Mouse (Mus musculus) Muller cell, postnatal 12 days (primary cell): ENCODE data around the gene Casp2.
A peak's percentile ranks its signal among the peaks of the same experiment; 100 is the strongest.

Experiments used
- DNase-seq: peaks from one replicate; pipeline ENCODE4 v3.0.0-alpha.2; 2015; ENCODE audit errors: inconsistent ontology term

The Casp2 gene

GRCm38 (mm10) chr6:42264626-42265312 lies at the start of gene Casp2:
Casp2 (plus strand) TSS chr6:42264985.
- DNase-seq = peak; percentile 100

GRCm38 (mm10) chr6:42215028-42215427 lies 49.8 kb upstream of the Casp2 start, which contains the start of gene Tas2r144:
Tas2r144 (plus strand) TSS chr6:42215328.
- DNase-seq = no peak

DNA sequence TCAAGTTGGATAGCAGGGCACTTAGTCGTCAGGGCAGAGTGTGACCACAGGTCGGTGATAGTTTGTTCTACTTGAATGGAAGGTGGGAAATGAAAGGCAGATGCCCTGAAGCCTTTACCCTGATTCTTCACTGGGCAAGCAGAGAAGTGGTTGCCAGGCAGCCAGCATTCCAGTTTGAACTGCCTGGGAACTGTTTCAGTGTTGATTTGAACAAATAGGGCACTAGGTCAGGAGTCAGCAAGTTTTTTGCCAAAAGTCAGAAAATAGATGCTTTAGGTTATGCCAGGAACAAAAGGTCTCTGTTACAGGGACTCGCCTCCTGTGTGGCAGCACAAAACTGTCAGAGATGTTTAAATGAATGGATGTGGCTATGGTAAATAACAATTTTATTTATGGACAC lies 42.5 kb upstream of the Casp2 start:
- peak; percentile 43 for DNase-seq

- DNase-seq = no peak
These were observed 39.7 kb upstream of the Casp2 start for GRCm38 (mm10) chr6:42225046-42225445.

GRCm38 (mm10) chr6:42227240-42228101 lies 37.3 kb upstream of the Casp2 start:
- peak; percentile 46 for DNase-seq

DNA sequence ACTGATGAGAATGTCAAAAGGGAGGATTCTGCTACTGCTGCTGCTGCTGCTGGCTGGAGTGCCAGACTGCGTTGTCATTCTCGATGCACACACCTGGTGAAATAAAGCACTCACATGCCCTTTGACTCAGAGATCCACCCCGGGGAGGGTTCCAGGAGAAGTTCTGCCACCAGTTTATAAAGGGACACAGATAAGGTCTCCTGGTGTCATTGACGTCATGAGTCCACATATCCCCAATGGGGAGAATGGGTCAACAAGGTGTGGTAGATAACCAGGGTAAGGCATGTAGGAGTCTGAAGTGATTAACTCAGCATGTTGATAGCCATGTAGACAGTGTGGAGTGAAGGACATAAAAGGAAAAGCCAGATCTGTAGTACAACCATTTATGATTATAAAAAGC lies 35.2 kb upstream of the Casp2 start:
- no peak for DNase-seq

- no peak for DNase-seq
These were observed 33.6 kb upstream of the Casp2 start for GRCm38 (mm10) chr6:42231191-42231590.

DNA sequence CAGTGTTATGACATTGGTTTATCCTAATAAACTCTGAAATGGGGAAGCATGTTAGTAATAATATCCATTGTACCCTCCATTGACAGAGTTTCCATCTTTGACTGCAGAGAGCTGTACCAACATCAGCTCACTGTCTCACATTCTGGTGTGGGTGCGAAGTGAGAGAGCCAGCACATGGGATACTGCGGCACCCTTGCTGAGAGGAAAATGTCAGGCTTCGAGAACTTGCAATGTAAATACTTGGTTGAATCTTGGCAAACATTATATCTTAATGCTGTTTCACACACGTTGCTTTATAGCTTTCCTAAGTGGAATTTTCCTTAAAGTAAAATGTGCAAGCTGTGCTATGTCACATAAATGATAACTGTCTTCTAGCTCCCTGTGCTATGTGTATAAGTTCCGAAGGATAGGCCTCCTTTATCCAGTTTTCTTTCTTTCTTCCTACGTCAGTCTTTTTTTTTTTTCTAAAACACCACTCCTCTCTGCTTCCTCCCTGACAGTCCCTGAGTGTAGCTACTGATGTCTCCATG lies 27.4 kb upstream of the Casp2 start:
- no peak for DNase-seq

DNA sequence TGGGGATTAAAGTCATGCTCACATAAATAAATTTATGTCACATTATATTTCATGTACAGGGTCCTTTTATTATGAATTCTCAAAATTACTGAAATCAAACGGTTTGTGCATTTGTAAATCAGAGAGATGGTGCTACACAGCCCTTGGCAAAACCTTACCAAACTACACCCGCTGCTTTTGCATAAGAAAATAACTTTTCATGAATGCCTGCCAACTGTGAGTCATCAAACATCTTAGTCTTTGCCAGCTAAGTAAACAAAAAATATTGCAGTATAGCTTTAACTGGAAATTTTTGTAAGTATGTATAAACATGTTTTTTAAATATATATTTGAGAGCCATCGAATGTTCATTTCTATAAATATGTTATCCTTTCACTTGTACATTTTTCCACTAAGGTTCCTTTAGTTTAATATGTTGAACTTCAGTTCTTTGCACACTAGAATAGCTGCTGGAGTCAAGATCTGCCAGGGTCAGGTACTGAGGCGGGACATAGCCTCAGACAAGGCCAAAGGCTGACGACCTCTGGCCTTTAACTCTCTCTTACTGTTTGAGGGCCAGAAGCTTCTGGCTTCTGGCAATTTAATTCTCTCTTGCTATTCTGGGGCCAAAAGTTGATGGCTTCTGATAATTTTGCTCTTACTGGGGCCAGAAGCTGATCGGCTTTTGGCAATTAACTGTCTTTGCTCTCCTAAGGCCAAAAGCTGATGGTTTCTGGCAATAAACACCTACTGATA lies 23.3 kb upstream of the Casp2 start:
- DNase-seq = no peak

DNA sequence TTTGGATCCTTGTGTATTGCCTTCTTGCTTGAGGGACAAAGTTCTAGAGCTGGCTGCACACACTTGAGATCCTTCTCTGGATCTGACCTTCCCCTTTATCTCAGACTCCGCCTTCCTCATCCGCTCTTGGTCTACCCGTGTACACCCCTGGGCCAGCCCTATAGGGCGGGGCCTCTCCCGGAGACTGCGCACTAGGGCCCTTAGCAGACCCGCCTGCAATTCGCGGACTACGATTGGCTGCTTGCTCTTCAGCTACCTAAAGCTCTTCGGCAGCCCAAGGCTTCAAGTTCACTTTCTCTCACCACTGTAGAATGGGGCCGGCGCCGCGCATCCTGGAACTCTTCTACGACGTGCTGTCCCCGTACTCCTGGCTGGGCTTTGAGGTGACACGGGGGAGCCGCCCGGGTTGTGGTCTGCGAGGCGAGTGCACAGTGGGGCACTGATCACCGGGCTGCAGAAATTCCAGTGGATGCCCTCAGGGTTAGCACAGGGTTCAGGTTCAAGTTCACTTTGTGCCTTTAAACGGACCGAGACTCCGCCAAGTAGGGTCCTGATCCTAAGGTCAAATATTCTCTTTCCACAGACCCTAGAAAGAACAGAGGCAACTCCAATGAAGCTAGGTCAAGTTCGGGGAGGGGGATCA lies 19.0 kb upstream of the Casp2 start, which contains the start of gene Gstk1:
Gene Gstk1 (plus strand): TSS at position 225 of the 643 bp plus-strand sequence.
- peak; percentile 93 for DNase-seq

- no peak for DNase-seq
These were observed 17.6 kb upstream of the Casp2 start for GRCm38 (mm10) chr6:42247173-42247572.

GRCm38 (mm10) chr6:42247981-42248380 lies 16.8 kb upstream of the Casp2 start:
- no peak for DNase-seq

DNA sequence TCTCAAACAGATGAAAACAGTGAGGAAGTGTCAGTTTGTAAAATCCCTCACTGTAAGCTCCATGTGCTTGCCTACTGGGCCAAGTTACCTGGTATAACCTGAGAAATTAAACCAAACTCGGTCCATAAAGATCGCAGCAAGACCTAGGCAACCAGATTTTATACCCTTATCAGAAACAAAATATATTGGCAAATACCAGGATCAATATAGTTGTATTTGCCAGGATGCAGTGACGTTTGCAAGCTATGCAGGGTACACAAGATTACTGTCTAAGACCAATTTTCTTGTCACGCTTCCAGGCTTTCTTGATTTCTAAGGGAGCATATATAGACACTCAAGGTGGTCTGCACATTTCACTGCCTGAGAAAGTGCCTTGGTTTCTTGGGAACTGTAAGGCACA lies 13.0 kb upstream of the Casp2 start:
- DNase-seq = no peak

GRCm38 (mm10) chr6:42253103-42253502 lies 11.7 kb upstream of the Casp2 start:
- no peak for DNase-seq

DNA sequence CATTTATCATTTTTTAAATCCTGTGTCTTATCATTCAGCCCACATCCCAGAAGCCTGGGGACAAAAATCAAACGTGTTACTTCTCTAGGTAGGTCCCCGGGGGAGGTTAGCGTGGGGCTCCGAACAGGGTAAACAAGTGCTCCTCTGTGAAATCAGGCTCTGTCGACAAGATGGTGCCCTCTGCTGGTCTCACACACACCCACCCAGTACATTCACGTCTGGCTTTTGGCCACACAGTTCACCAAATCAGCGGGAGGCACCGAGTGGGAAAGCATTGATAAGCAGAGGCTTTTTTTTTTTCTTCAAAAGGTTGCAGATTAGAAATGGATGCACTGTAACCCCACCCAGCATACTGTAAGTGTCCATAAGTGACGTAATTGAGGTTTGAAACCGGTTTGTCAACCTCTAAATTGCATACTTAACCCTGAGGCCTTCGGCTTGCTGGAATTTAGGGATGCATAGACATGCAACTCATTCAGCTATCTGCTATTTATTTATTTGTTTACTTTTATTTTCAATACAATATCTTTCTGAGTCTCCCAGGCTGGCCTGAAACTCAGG lies 7.4 kb upstream of the Casp2 start:
- peak; percentile 29 for DNase-seq

DNA sequence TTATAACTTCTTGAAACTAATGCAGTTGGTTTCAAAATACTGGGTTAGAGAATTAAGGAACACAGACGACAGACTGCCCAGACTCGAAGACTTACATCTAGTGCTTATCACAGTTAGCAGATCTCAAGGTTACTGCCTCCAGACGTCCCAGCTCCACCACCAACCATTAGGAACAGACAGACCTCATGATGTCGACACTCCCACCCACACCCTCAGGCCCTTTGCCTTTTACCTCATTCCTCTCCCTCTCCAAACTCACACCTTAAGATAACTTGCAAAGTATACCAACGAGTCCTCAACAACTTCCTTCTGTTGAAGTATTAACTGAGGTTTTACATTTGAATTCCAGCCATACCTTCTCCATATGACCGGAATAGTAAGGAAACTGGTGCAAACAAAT lies 4.4 kb upstream of the Casp2 start:
- DNase-seq = no peak

DNA sequence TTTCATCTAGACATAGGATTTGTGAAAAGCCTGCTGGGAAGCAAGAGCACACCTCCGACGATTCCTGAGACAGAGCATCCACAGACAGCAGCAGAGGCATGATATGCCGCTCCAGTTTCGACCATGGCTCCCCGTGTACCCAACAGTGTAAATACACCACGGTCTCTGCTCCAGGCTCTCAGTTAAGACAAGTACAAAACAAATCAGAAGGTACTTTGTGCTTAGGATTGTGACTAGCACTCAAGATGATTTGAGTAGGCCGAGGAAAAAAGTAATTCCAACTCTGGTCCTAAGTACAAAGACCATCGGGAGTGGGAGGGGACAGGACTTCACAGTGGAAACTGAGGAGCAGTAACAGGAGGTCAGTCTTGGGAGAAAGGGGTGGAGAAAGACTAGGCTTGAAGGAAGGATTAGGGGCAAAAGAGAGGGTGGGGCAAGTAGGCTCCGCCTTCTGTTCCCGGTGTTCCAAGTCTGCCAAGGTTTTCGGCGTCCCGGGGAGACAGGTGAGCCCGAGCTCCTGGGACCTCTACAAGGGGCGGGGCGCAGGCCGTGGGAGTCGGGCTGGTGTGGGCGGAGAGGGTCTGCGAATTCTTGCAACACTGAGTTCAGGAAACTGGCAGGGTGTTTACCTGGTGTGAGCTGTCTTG lies 3.1 kb upstream of the Casp2 start, which contains the start of gene Tmem139:
Gene Tmem139 (plus strand): TSS at position 447 of the 647 bp plus-strand sequence.
- no peak for DNase-seq

- peak; percentile 24 for DNase-seq
These were observed 876 bp downstream of the Casp2 start for GRCm38 (mm10) chr6:42265391-42266330.

DNA sequence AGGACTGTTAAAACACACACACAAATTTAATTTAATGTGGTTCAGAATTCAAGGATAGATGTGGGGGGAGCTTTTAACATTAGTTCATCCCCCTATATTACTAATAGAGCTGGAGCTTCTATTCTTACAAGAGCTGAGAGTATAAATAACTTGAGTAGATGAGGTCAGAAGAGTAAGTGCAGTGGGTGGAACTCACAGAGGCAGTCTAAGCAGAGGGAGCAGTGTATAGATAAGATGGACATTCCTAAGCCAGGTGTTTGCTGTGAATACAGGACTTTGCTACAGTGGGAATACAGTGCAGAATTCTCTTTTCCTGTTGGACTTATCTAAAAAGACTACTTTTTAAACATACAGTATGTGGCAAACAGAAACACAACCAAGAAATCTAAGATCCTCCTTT lies 6.0 kb downstream of the Casp2 start:
- DNase-seq = no peak
